Mouse (Mus musculus) cortical plate, adult 2 months (tissue): Measurements from ENCODE around the gene Stx4a. TPM values are rescaled to one million over a fixed set of nuclear protein-coding genes. Genes with fewer than 3 reads are reported as not detected.

Experiments used
- H3K27ac ChIP-seq: fragments of 200-500 bp; 2 replicates; pipeline ENCODE4 v1.5.1; 2012; ENCODE audit warnings: low read length, control low read depth, inconsistent platforms; ENCODE audit not compliant: insufficient read depth
- H3K4me1 ChIP-seq: fragments of 200-500 bp; 2 replicates; pipeline ENCODE4 v1.6.1; 2011; ENCODE audit warnings: low read length; ENCODE audit not compliant: control insufficient read depth, insufficient read depth
- H3K4me3 ChIP-seq: fragments of 200-500 bp; 2 replicates; pipeline ENCODE4 v1.5.1; 2011; ENCODE audit warnings: mild to moderate bottlenecking, low read length, control low read depth; ENCODE audit not compliant: insufficient read depth
- CTCF ChIP-seq: fragments of 200-500 bp; IDR thresholded peaks from 2 replicates; pipeline ENCODE4 v1.5.1; 2011; ENCODE audit warnings: mild to moderate bottlenecking, control low read depth, low read length; ENCODE audit not compliant: insufficient read depth; ENCODE audit errors: extremely low read depth
- POLR2A ChIP-seq: fragments of 200-500 bp; IDR thresholded peaks from 2 replicates; pipeline ENCODE4 v1.6.1; 2011; ENCODE audit warnings: mild to moderate bottlenecking, low read length, control low read depth; ENCODE audit not compliant: insufficient read depth; ENCODE audit errors: extremely low read depth
- polyA plus RNA-seq: library from polyadenylated mRNA; depleted of rRNA; stranded (reverse); fragments of >200 nt; gene quantifications from 2 replicates; pipeline ENCODE4 v1.2.3, GENCODE M21; 2012; rRNA removed

The Stx4a gene
- polyA plus RNA-seq, 1 experiment: 118 TPM

DNA sequence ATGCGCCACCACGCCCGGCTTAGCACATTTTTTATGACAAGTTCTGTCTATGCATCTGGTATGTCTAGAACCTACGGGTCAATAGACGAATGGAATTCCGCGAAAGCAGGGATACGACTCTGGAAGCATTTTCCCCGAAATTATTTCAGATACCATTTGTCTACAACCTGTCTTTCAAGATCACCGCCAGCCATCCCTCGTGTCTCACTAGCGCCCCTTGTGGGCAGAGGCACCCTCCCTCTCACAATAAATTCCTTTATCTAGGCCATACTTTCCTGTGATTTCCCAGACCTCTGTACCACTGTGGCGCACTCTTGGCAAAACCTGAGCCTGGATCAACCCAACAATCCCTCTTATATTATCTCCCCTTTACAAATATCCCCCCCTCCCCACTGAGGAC, 72.3 kb downstream of the Stx4a start:
- TF ChIP-seq POLR2A (no peak), CTCF (peak; percentile 67)
- H3K4me1 ChIP-seq: no peaks in the 10 kb centered on the region
- H3K27ac ChIP-seq: no peak overlapping the region
- no peak overlapping the region for H3K4me3 ChIP-seq

DNA sequence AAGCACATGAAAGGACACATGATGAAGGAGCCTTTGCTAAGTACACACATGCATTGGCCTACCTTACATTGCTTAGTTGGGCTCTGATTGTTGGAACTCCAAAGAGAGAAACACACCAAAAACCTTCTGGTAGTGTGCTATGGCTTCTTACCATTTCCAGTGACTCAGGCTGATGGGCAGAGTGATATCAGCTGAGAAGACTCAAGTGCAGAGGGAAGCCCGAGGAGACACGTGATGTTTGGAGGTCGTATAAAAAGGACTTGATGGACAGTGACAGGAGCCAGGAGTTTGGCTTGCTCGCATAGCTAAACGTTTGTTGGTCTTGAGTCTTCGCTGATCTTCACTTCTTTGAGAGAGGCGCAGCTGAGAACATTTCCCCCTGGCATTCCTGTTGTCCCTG, 73.4 kb downstream of the Stx4a start:
- Histone ChIP-seq H3K4me1 (no peaks in the 10 kb centered on the region), H3K4me3 (no peak overlapping the region), H3K27ac (no peak overlapping the region)
- TF ChIP-seq POLR2A (no peak), CTCF (no peak)

DNA sequence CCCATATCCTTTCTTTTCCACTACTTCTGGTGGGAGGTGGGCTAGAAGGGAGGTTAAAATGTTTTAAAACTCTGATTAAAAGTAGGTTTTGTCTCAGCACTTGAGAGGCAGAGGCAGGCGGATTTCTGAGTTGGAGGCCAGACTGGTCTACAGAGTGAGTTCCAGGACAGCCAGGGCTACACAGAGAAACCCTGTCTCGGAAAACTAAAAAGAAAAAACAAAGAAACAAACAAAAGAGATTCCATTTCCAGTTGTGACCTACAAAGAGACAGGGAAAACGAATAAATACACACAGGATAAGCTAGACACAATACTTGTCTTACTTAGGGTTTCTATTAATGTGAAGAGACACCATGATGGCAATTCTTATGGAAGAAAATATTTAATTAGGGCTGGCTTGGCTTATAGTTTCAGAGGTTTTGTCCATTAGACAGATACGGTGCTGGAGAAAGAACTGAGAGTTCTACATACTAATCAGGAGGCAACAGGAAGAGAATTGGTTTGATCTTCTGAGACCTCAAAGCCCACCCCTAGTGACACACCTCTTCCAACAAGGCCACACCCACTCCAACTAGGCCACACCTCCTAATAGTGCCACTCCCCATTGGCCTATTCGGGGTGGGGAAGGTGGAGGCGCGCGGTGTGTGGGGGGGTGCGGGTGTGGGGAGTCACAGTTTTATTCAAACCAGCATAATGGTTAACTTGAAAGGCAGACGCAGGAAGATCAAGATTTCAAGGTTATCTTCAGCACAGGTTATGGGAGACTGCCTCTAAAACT, 74.3 kb downstream of the Stx4a start:
- Histone ChIP-seq H3K27ac (no peak overlapping the region), H3K4me3 (no peak overlapping the region), H3K4me1 (no peaks in the 10 kb centered on the region)
- TF ChIP-seq CTCF (no peak), POLR2A (no peak)

Other genes with a start within 250 kb of the Stx4a start
- gene Ccdc189, start 235.7 kb upstream of the Stx4a start, polyA plus RNA-seq: 22.0 and 22.3 TPM in 2 replicates
- 48.0 and 51.1 TPM in 2 replicates for gene Rnf40, start 235.5 kb upstream of the Stx4a start, polyA plus RNA-seq
- 16.9 and 19.5 TPM in 2 replicates for gene Zfp629, start 208.5 kb upstream of the Stx4a start, polyA plus RNA-seq
- gene Bcl7c, start 115.4 kb upstream of the Stx4a start, polyA plus RNA-seq: 25.5 and 27.0 TPM in 2 replicates
- gene Ctf1, start 111.6 kb upstream of the Stx4a start, polyA plus RNA-seq: 7.1 and 7.5 TPM in 2 replicates
- gene Ctf2, start 92.1 kb upstream of the Stx4a start, polyA plus RNA-seq: not detected in 2 replicates
- 59.2 and 60.7 TPM in 2 replicates for gene Fbxl19, start 79.8 kb upstream of the Stx4a start, polyA plus RNA-seq
- 24.6 and 25.0 TPM in 2 replicates for gene Orai3, start 54.5 kb upstream of the Stx4a start, polyA plus RNA-seq
- gene Setd1a, start 47.6 kb upstream of the Stx4a start, polyA plus RNA-seq: 15.7 and 16.4 TPM in 2 replicates
- not detected in 2 replicates for gene Gm49388, start 38.7 kb upstream of the Stx4a start, polyA plus RNA-seq
- 14.2 and 14.5 TPM in 2 replicates for gene Hsd3b7, start 23.7 kb upstream of the Stx4a start, polyA plus RNA-seq
- 381 and 383 TPM in 2 replicates for gene Stx1b, start 255 bp downstream of the Stx4a start, polyA plus RNA-seq
- 14.9 and 15.1 TPM in 2 replicates for gene Zfp646, start 51.9 kb downstream of the Stx4a start, polyA plus RNA-seq
- 12.9 and 13.5 TPM in 2 replicates for gene Zfp668, start 52.5 kb downstream of the Stx4a start, polyA plus RNA-seq
- gene Prss53, start 66.7 kb downstream of the Stx4a start, polyA plus RNA-seq: 4.1 and 4.6 TPM in 2 replicates
- not detected in 2 replicates for gene Gm21974, start 71.2 kb downstream of the Stx4a start, polyA plus RNA-seq
- gene Vkorc1, start 71.3 kb downstream of the Stx4a start, polyA plus RNA-seq: 56.8 and 67.0 TPM in 2 replicates
- gene Bckdk, start 79.8 kb downstream of the Stx4a start, polyA plus RNA-seq: 55.7 and 59.2 TPM in 2 replicates
- gene Kat8, start 88.2 kb downstream of the Stx4a start, polyA plus RNA-seq: 39.1 and 44.1 TPM in 2 replicates
- gene Prss8, start 105.8 kb downstream of the Stx4a start, polyA plus RNA-seq: 0.08 and 0.15 TPM in 2 replicates
- gene Prss36, start 122.4 kb downstream of the Stx4a start, polyA plus RNA-seq: 17.0 and 17.9 TPM in 2 replicates
- 380 and 408 TPM in 2 replicates for gene Fus, start 143.2 kb downstream of the Stx4a start, polyA plus RNA-seq
- 8.9 and 10.6 TPM in 2 replicates for gene Pycard, start 169.6 kb downstream of the Stx4a start, polyA plus RNA-seq
- 1.6 and 1.7 TPM in 2 replicates for gene Trim72, start 179.7 kb downstream of the Stx4a start, polyA plus RNA-seq
- gene Itgam, start 238.3 kb downstream of the Stx4a start, polyA plus RNA-seq: 15.2 and 15.4 TPM in 2 replicates
- 0.02 and 0.10 TPM in 2 replicates for gene Gm49368, start 238.4 kb downstream of the Stx4a start, polyA plus RNA-seq